Mouse (Mus musculus) liver, adult 2 months (tissue): ENCODE results near the gene Abcc3. TPM values are rescaled to one million over a fixed set of nuclear protein-coding genes. Genes with fewer than 3 reads are reported as not detected.
"Not testable (repeated sequence)": the region's sequence is repeated elsewhere in the genome, so short reads cannot be mapped to it uniquely, and the experiment has no call there.

Experiments used
- DNase-seq: peaks from one replicate; pipeline ENCODE4 v3.0.0-alpha.2; 2011; ENCODE audit warnings: low read depth, low spot score; ENCODE audit errors: extremely low read depth
- H3K27ac ChIP-seq: fragments of 200-500 bp; replicated peaks from 2 replicates; pipeline ENCODE4 v1.5.1; 2012; ENCODE audit warnings: low read depth, mild to moderate bottlenecking, control low read depth, inconsistent platforms, low read length; ENCODE audit not compliant: insufficient read depth
- H3K27me3 ChIP-seq: fragments of 200-500 bp; 2 replicates; pipeline ENCODE4 v1.6.1; 2012; ENCODE audit warnings: mild to moderate bottlenecking, moderate library complexity, low read length, inconsistent platforms; ENCODE audit not compliant: control insufficient read depth, insufficient read depth
- H3K36me3 ChIP-seq: fragments of 200-500 bp; 2 replicates; pipeline ENCODE4 v1.6.1; 2012; ENCODE audit warnings: low read length, inconsistent platforms; ENCODE audit not compliant: control insufficient read depth, insufficient read depth
- H3K4me1 ChIP-seq: fragments of 200-500 bp; 2 replicates; pipeline ENCODE4 v1.6.1; 2011; ENCODE audit warnings: low read length; ENCODE audit not compliant: control insufficient read depth, insufficient read depth
- H3K4me3 ChIP-seq: fragments of 200-500 bp; 2 replicates; pipeline ENCODE4 v1.5.1; 2011; ENCODE audit warnings: low read depth, mild to moderate bottlenecking, control low read depth, low read length, moderate library complexity; ENCODE audit not compliant: insufficient read depth
- H3K79me2 ChIP-seq: fragments of 200-500 bp; 2 replicates; pipeline ENCODE4 v1.6.1; 2012; ENCODE audit warnings: inconsistent platforms, mild to moderate bottlenecking, low read length, moderate library complexity; ENCODE audit not compliant: control insufficient read depth, insufficient read depth
- H3K9ac ChIP-seq: fragments of 200-500 bp; 2 replicates; pipeline ENCODE4 v1.6.1; 2012; ENCODE audit warnings: low read depth, mild to moderate bottlenecking, control low read depth, inconsistent platforms, low read length
- CTCF ChIP-seq: fragments of 200-500 bp; IDR thresholded peaks from 2 replicates; pipeline ENCODE4 v1.5.1; 2011; ENCODE audit warnings: low read depth, low read length, control low read depth
- POLR2A ChIP-seq: fragments of 200-500 bp; IDR thresholded peaks from 2 replicates; pipeline ENCODE4 v1.6.1; 2011; ENCODE audit warnings: low read length, control low read depth; ENCODE audit not compliant: insufficient read depth; ENCODE audit errors: extremely low read depth
- WGBS: fragments of 180-500 bp; shearing (Covaris S2); methylation state at CpG from one replicate; pipeline ENCODE4 v1.1.7; 2018; 5-methylcytosine and 5-hydroxymethylcytosine counted together
- polyA plus RNA-seq: library from polyadenylated mRNA; depleted of rRNA; stranded (reverse); fragments of >200 nt; gene quantifications from 2 replicates; pipeline ENCODE4 v1.2.3, GENCODE M21; 2012
- total RNA-seq: library from RNA; depleted of rRNA; stranded (reverse); fragments of >200 nt; gene quantifications from 2 replicates; pipeline ENCODE4 v1.2.3, GENCODE M21; 2014

Gene Abcc3
- total and polyA plus RNA-seq, 2 experiments, result 180 to 292 TPM

DNA sequence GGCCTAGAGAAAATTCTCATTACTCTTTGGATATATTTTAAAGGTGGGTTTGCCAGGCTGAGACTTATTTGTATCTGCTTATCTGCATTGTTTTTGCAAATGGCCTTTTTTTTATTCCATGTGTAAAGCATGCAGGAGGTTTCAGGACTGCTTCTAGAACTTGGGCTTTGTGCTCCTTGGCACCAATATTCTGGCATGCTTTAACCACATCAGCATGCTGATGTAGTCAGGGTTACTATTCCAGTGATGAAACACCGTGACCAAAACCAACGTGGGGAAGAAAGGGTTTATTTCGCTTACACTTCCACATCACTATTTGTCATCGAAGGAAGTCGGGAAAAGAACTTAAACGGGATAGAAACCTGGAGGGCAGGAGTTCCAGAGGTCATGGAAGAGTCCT, 8.2 kb upstream of the Abcc3 start:
- Histone ChIP-seq H3K27ac (no peak overlapping the region), H3K9ac (no peak overlapping the region), H3K4me1 (peaks cover 17% of the 10 kb centered on the region), H3K36me3 (no peaks in the 10 kb centered on the region), H3K79me2 (no peaks in the 10 kb centered on the region), H3K27me3 (no peaks in the 10 kb centered on the region), H3K4me3 (no peak overlapping the region)
- peak; percentile 76 for DNase-seq
- TF ChIP-seq POLR2A, result no peak
- TF ChIP-seq CTCF, result no peak
- WGBS, result 29% methylated on average over 6 of the region's 6 CpGs

DNA sequence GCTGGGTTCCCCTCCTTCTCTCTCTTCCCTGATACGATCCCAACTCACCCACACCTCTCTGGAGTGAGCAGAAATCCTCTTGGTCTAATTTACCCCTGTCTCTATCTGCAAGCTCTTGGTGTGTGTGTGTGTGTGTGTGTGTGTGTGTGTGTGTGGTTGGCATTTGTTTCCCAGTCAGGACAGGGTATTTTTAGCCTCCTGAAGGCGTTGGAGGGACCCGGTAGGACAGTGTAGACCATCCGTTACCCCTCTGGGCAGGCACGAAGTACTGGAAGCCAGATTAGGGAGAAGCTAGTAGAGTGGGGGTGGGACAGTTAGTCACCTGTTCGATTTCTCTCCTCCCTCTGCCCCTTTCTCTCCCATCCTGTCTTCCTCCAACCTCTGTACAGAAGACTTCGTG, 1.3 kb upstream of the Abcc3 start:
- Histone ChIP-seq H3K9ac (no peak overlapping the region), H3K4me1 (peaks cover 16% of the 10 kb centered on the region), H3K27ac (no peak overlapping the region), H3K4me3 (no peak overlapping the region), H3K27me3 (no peaks in the 10 kb centered on the region), H3K79me2 (no peaks in the 10 kb centered on the region), H3K36me3 (no peaks in the 10 kb centered on the region)
- DNase-seq, result no peak
- WGBS, result 95% methylated on average over 7 of the region's 7 CpGs
- TF ChIP-seq CTCF (no peak), POLR2A (no peak)

DNA sequence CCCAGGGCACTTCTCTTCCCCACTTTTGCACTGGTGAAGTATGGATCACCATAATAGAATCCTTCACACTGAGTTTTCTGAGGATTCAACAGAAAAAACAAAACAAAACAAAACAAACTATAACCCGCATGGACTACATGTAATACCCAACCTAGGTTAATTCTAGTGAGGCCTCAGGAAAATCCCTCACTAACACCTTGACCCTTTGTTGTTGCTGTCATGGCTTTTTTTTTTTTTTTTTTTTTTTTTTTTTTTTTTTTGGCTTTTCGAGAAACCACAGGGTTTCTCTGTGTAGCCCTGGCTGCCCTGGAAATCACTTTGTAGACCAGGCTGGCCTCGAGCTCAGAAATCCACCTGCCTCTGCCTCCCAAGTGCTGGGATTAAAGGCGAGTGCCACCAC, 693 bp upstream of the Abcc3 start:
- H3K36me3 ChIP-seq, H3K9ac ChIP-seq, H3K4me3 ChIP-seq, H3K27me3 ChIP-seq, H3K27ac ChIP-seq, DNase-seq, H3K79me2 ChIP-seq: not testable (repeated sequence)
- WGBS, result 74% methylated on average over 4 of the region's 4 CpGs
- peaks cover 20% of the 10 kb centered on the region for H3K4me1 ChIP-seq

GRCm38 (mm10) chr11:94391661-94392060, 1.1 kb downstream of the Abcc3 start:
- Histone ChIP-seq H3K27ac (peak overlapping the region; percentile 50), H3K4me3 (peak overlapping the region; percentile 37; the same call in 1 of the 2 replicates), H3K36me3 (no peaks in the 10 kb centered on the region), H3K27me3 (no peaks in the 10 kb centered on the region), H3K9ac (peak overlapping the region; percentile 54), H3K79me2 (peaks cover 7% of the 10 kb centered on the region; the same call in 1 of the 2 replicates), H3K4me1 (peaks cover 22% of the 10 kb centered on the region)
- no peak for TF ChIP-seq POLR2A
- no peak for TF ChIP-seq CTCF
- peak; percentile 54 for DNase-seq
- WGBS, result 78% methylated on average over 10 of the region's 10 CpGs

DNA sequence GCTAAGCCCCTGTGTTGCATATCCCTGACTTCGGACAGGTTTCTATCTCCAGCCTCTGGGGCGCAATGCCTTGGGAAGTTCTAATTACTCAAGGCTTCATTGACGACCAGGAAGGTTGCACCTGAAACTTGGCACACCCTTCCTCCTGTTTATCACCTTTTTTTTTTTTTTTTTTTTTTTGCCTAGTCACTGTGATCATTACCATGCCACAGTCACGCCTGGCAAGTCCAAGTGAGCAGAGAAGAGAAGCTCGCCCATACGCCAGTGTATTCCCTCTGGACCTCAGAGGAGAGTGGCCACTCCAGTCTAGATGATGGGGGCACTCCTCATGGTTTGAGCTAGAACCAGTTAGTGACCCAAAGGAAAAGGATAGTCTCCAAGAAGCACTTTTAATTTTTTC, 2.0 kb downstream of the Abcc3 start:
- Histone ChIP-seq H3K79me2 (peaks cover 9% of the 10 kb centered on the region; the same call in 1 of the 2 replicates), H3K27me3 (no peaks in the 10 kb centered on the region), H3K4me3 (no peak overlapping the region), H3K36me3 (no peaks in the 10 kb centered on the region), H3K9ac (peak overlapping the region; percentile 53), H3K27ac (peak overlapping the region; percentile 50), H3K4me1 (peaks cover 22% of the 10 kb centered on the region)
- WGBS, result 22% methylated on average over 6 of the region's 6 CpGs
- peak; percentile 83 for DNase-seq
- TF ChIP-seq CTCF (no peak), POLR2A (no peak)

- 38% methylated on average over 6 of the region's 6 CpGs for WGBS
Measured at GRCm38 (mm10) chr11:94389724-94390396, 2.9 kb downstream of the Abcc3 start.

More at GRCm38 (mm10) chr11:94389724-94390396, 2.9 kb downstream of the Abcc3 start:
- H3K27ac ChIP-seq, result peak overlapping the region; percentile 50
- H3K27me3 ChIP-seq, result no peaks in the 10 kb centered on the region
- peak; percentile 85 for DNase-seq
- peaks cover 9% of the 10 kb centered on the region; the same call in 1 of the 2 replicates for H3K79me2 ChIP-seq
- H3K4me1 ChIP-seq, result peaks cover 22% of the 10 kb centered on the region
- no peak overlapping the region for H3K4me3 ChIP-seq
- peak overlapping the region; percentile 53 for H3K9ac ChIP-seq
- no peak for TF ChIP-seq CTCF
- TF ChIP-seq POLR2A, result no peak
- H3K36me3 ChIP-seq, result no peaks in the 10 kb centered on the region
